Mouse (Mus musculus): Measurements from ENCODE around the gene Gm29133. TPM values are rescaled to one million over a fixed set of nuclear protein-coding genes. Genes with fewer than 3 reads are reported as not detected.

Gene Gm29133
- polyA plus RNA-seq (2015; fragmentation: Nextera tagmentation; extraction: Ambion mirVana): not detected in 2 replicates

DNA sequence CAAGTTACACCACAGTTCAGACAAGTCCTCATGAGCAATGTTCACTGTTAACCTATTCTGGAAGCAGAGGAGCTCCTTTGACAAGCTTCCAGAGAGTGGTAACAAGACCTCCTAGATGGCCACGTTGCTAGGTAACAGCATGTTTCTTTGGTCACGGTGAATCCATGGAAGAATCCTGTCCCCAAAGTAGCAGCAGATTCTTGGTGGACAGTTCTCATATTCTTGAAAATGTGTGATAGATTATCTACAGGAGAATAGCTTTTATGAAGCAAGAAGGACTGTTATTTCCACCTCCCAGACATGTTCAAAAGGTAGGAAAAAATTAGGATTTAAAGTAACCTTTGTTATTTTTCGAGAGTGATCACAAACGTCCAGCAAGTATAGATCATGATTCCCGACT is at the start of gene Gm29133:
Gene Gm29133, plus strand, starts transcription at position 301 of the 400 bp plus-strand sequence.
- Histone ChIP-seq H3K4me2 (ENCODE audit: low read length) (no peak within 1 kb of the TSS), H3K36me3 (ENCODE audit: control insufficient read depth, insufficient read depth, low read length) (no peaks in the 10 kb centered on the region), H3K9me3 (replicated peaks; ENCODE audit: control insufficient read depth, low read length, poor library complexity, severe bottlenecking) (no peaks in the 10 kb centered on the region), H3K4me1 (ENCODE audit: control insufficient read depth, insufficient read depth, low read length) (no peaks in the 10 kb centered on the region), H3K27me3 (ENCODE audit: control insufficient read depth, insufficient read depth, low read depth, low read length) (no peaks in the 10 kb centered on the region), H3K4me3 (ENCODE audit: low read depth, low read length) (no peak within 1 kb of the TSS), H3K9ac (ENCODE audit: low read depth, low read length) (no peak within 1 kb of the TSS), H3K27ac (ENCODE audit: low read length) (no peak within 1 kb of the TSS)
- ATAC-seq: no peak
- WGBS: 61% methylated on average over 5 of the region's 5 CpGs

GRCm38 (mm10) chr3:75699088-75699487 is 48.9 kb upstream of the Gm29133 start:
- Histone ChIP-seq H3K4me2 (ENCODE audit: low read length) (no peak overlapping the region), H3K4me3 (ENCODE audit: low read depth, low read length) (no peak overlapping the region), H3K4me1 (ENCODE audit: control insufficient read depth, insufficient read depth, low read length) (no peaks in the 10 kb centered on the region), H3K9ac (ENCODE audit: low read depth, low read length) (no peak overlapping the region), H3K27me3 (ENCODE audit: control insufficient read depth, insufficient read depth, low read depth, low read length) (no peaks in the 10 kb centered on the region), H3K27ac (ENCODE audit: low read length) (no peak overlapping the region), H3K9me3 (replicated peaks; ENCODE audit: control insufficient read depth, low read length, poor library complexity, severe bottlenecking) (no peaks in the 10 kb centered on the region), H3K36me3 (ENCODE audit: control insufficient read depth, insufficient read depth, low read length) (no peaks in the 10 kb centered on the region)
- no peak for ATAC-seq
- 89% methylated on average over 3 of the region's 3 CpGs for WGBS

- Histone ChIP-seq H3K4me1 (ENCODE audit: control insufficient read depth, insufficient read depth, low read length) (no peaks in the 10 kb centered on the region), H3K9ac (ENCODE audit: low read depth, low read length) (no peak overlapping the region), H3K36me3 (ENCODE audit: control insufficient read depth, insufficient read depth, low read length) (no peaks in the 10 kb centered on the region), H3K27me3 (ENCODE audit: control insufficient read depth, insufficient read depth, low read depth, low read length) (no peaks in the 10 kb centered on the region), H3K4me3 (ENCODE audit: low read depth, low read length) (no peak overlapping the region), H3K27ac (ENCODE audit: low read length) (no peak overlapping the region), H3K4me2 (ENCODE audit: low read length) (no peak overlapping the region), H3K9me3 (replicated peaks; ENCODE audit: control insufficient read depth, low read length, poor library complexity, severe bottlenecking) (no peaks in the 10 kb centered on the region)
- WGBS: 87% methylated on average over 3 of the region's 3 CpGs
- no peak for ATAC-seq
These were observed 46.7 kb upstream of the Gm29133 start for GRCm38 (mm10) chr3:75701336-75701735.

DNA sequence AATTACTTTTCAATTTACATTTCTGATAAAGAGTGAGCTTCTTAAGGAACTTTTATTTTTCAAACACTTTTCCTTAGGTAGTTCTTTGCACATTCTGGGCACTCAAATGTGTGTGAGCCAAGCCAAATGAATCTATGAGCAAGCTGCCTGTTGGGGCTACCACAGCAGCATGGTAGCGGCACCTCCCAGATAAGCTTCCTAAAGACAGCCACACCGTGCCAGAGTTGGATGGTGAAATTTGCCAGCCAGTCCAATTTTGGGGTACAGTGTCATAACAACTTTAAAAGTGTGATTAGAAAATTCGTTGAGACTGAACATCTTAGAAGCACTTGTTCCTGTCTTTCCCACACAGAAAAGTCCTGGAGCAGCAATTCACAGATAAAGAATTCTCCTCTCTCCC is 41.5 kb upstream of the Gm29133 start:
- no peak overlapping the region for H3K4me3 ChIP-seq (ENCODE audit: low read depth, low read length)
- no peaks in the 10 kb centered on the region for H3K36me3 ChIP-seq (ENCODE audit: control insufficient read depth, insufficient read depth, low read length)
- no peak overlapping the region for H3K4me2 ChIP-seq (ENCODE audit: low read length)
- no peak overlapping the region for H3K27ac ChIP-seq (ENCODE audit: low read length)
- no peak for ATAC-seq
- no peaks in the 10 kb centered on the region for H3K4me1 ChIP-seq (ENCODE audit: control insufficient read depth, insufficient read depth, low read length)
- no peak overlapping the region for H3K9ac ChIP-seq (ENCODE audit: low read depth, low read length)
- no peaks in the 10 kb centered on the region for H3K9me3 ChIP-seq (replicated peaks; ENCODE audit: control insufficient read depth, low read length, poor library complexity, severe bottlenecking)
- 80% methylated on average over 3 of the region's 3 CpGs for WGBS
- H3K27me3 ChIP-seq (ENCODE audit: control insufficient read depth, insufficient read depth, low read depth, low read length): no peaks in the 10 kb centered on the region

DNA sequence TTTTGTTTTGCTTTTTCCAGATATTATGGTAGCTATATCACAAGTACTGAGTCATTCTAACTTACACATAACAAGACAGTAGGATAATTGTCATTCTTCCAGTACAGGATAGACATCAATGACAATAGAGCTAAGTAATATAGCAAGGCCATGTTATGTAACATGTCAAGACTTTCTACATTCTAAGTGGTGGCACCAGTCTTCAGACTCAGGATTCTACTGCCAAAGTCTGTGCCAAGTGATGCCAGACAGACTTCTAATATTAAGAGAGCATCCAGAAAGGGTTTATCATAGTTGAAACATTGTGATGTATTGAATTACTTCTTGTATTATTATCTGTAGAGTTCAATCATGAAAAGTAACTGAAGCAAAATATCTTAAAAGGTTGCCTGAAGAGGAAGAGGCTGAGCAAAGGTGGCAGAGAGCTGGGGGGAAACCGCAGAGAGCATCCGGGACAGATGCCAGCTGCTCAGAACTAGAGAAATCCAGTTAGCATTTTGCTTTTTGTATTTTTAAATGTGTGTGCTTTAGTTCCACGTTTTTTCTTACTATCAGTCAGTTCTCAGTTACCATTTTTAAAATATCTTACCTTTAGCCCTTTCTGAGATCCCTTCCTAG is 34.2 kb upstream of the Gm29133 start:
- Histone ChIP-seq H3K36me3 (ENCODE audit: control insufficient read depth, insufficient read depth, low read length) (no peaks in the 10 kb centered on the region), H3K27ac (ENCODE audit: low read length) (no peak overlapping the region), H3K27me3 (ENCODE audit: control insufficient read depth, insufficient read depth, low read depth, low read length) (no peaks in the 10 kb centered on the region), H3K4me3 (ENCODE audit: low read depth, low read length) (no peak overlapping the region), H3K4me2 (ENCODE audit: low read length) (no peak overlapping the region), H3K9me3 (replicated peaks; ENCODE audit: control insufficient read depth, low read length, poor library complexity, severe bottlenecking) (no peaks in the 10 kb centered on the region), H3K4me1 (ENCODE audit: control insufficient read depth, insufficient read depth, low read length) (no peaks in the 10 kb centered on the region), H3K9ac (ENCODE audit: low read depth, low read length) (no peak overlapping the region)
- WGBS: 72% methylated on average over 3 of the region's 3 CpGs
- ATAC-seq: no peak

DNA sequence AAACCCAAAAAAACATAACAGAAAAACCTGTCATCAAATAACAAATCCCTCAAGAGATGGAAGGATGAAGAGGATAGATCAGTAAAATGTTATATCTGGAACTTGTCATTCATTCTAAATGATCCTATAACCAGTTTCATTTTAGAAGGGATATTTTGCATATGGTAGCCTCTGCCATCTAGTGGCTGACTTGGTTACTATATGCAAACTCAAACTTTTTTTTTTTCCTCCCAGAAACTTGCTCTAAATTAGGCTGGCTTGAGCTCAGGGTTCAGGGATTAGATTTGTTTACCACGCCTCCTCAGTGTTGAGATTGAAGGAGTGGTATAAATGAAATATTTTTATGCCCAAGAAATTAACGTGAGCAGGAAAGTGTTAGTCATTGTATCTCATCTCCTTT is 27.3 kb upstream of the Gm29133 start:
- Histone ChIP-seq H3K4me1 (ENCODE audit: control insufficient read depth, insufficient read depth, low read length) (no peaks in the 10 kb centered on the region), H3K27ac (ENCODE audit: low read length) (no peak overlapping the region), H3K9me3 (replicated peaks; ENCODE audit: control insufficient read depth, low read length, poor library complexity, severe bottlenecking) (no peaks in the 10 kb centered on the region), H3K36me3 (ENCODE audit: control insufficient read depth, insufficient read depth, low read length) (no peaks in the 10 kb centered on the region), H3K9ac (ENCODE audit: low read depth, low read length) (no peak overlapping the region), H3K27me3 (ENCODE audit: control insufficient read depth, insufficient read depth, low read depth, low read length) (no peaks in the 10 kb centered on the region), H3K4me2 (ENCODE audit: low read length) (no peak overlapping the region), H3K4me3 (ENCODE audit: low read depth, low read length) (no peak overlapping the region)
- no peak for ATAC-seq
- 30% methylated on average over 2 of the region's 2 CpGs for WGBS

DNA sequence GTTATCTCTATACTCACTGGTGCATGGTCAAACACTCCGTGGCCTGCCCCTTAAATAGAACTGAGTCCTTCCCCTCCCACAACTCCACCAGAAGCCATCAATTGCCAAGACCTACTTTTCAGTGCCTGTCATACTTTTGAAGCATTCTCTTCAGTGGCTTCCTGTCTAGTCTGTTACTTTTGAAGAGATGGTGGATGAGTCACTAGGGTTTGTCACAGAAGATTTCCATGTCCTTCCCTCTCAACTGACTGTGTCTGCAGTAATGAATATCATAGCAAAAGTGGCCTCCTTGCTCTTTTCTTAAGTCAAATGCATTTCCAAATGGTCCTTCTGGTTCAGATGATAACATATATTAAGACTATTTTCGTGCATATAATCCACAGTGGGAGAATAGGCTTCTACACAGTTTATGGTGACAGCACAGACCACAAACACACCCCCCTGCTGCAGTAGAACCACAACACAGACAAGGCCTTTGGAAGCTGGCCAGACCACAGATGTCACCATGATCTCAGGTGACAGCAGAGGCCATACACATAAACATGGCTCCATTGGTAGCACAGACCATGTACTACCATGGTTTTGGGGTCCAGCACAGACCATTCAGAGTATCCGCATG is 16.9 kb upstream of the Gm29133 start:
- Histone ChIP-seq H3K27me3 (ENCODE audit: control insufficient read depth, insufficient read depth, low read depth, low read length) (no peaks in the 10 kb centered on the region), H3K9me3 (replicated peaks; ENCODE audit: control insufficient read depth, low read length, poor library complexity, severe bottlenecking) (no peaks in the 10 kb centered on the region), H3K4me3 (ENCODE audit: low read depth, low read length) (no peak overlapping the region), H3K27ac (ENCODE audit: low read length) (no peak overlapping the region), H3K4me1 (ENCODE audit: control insufficient read depth, insufficient read depth, low read length) (no peaks in the 10 kb centered on the region), H3K4me2 (ENCODE audit: low read length) (no peak overlapping the region), H3K9ac (ENCODE audit: low read depth, low read length) (no peak overlapping the region), H3K36me3 (ENCODE audit: control insufficient read depth, insufficient read depth, low read length) (no peaks in the 10 kb centered on the region)
- WGBS: 81% methylated on average over 3 of the region's 3 CpGs
- no peak for ATAC-seq

DNA sequence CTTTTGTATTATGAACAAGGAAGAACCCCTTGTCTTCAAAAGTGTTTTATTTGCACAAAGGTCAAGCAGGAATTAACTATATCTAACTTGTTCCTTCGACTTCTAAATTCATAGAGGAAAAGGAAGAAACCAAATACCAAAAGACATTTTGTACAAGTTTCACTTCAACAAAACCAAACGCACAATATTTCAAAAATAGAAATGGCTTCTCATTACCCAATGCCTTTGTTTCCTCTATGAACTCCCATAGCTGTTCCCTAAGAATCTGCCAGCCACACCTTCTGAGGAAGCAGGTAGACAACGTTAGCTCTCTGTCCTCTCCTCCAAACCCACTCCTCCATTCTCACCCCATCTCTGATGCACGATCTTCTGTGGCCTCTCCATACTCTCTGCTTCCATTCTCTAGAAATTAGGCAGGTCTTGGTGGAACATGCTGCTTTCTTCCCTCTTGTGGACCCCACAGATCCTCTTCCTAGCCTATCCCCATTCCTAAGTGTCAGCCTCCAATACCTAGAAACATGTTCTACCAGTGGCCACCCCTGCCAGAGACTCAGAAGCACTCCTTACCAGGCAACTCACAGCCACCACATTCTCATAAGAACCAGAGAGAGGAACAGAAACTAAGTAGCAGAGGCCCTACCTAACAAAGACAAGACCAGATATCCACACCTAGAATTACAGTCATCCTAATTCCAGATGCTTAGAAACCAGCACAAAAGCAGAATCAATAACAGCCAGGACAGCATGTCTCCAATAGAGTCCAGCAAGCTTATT is 4.1 kb upstream of the Gm29133 start:
- Histone ChIP-seq H3K4me1 (ENCODE audit: control insufficient read depth, insufficient read depth, low read length) (no peaks in the 10 kb centered on the region), H3K27me3 (ENCODE audit: control insufficient read depth, insufficient read depth, low read depth, low read length) (no peaks in the 10 kb centered on the region), H3K27ac (ENCODE audit: low read length) (no peak overlapping the region), H3K4me3 (ENCODE audit: low read depth, low read length) (no peak overlapping the region), H3K9me3 (replicated peaks; ENCODE audit: control insufficient read depth, low read length, poor library complexity, severe bottlenecking) (no peaks in the 10 kb centered on the region), H3K9ac (ENCODE audit: low read depth, low read length) (no peak overlapping the region), H3K4me2 (ENCODE audit: low read length) (no peak overlapping the region), H3K36me3 (ENCODE audit: control insufficient read depth, insufficient read depth, low read length) (no peaks in the 10 kb centered on the region)
- 84% methylated on average over 4 of the region's 4 CpGs for WGBS
- no peak for ATAC-seq

GRCm38 (mm10) chr3:75745343-75745742 is 2.7 kb upstream of the Gm29133 start:
- no peak overlapping the region for H3K27ac ChIP-seq (ENCODE audit: low read length)
- H3K9me3 ChIP-seq (replicated peaks; ENCODE audit: control insufficient read depth, low read length, poor library complexity, severe bottlenecking): no peaks in the 10 kb centered on the region
- ATAC-seq: no peak
- no peaks in the 10 kb centered on the region for H3K36me3 ChIP-seq (ENCODE audit: control insufficient read depth, insufficient read depth, low read length)
- no peaks in the 10 kb centered on the region for H3K4me1 ChIP-seq (ENCODE audit: control insufficient read depth, insufficient read depth, low read length)
- 56% methylated on average over 2 of the region's 2 CpGs for WGBS
- H3K4me2 ChIP-seq (ENCODE audit: low read length): no peak overlapping the region
- no peak overlapping the region for H3K4me3 ChIP-seq (ENCODE audit: low read depth, low read length)
- H3K27me3 ChIP-seq (ENCODE audit: control insufficient read depth, insufficient read depth, low read depth, low read length): no peaks in the 10 kb centered on the region
- H3K9ac ChIP-seq (ENCODE audit: low read depth, low read length): no peak overlapping the region
